Mouse (Mus musculus) heart, embryonic 14.5 days (tissue): ENCODE results near the gene Gm5129. TPM values are rescaled to one million over a fixed set of nuclear protein-coding genes. Genes with fewer than 3 reads are reported as not detected.
A peak's percentile ranks its signal among the peaks of the same experiment; 100 is the strongest.

Experiments used
- ATAC-seq: fragments of 200-750 bp; cut with Nextera tagmentation; 2 replicates; pipeline ENCODE4 v1.8.0; 2017; ENCODE audit warnings: low read depth, moderate TSS enrichment; ENCODE audit not compliant: insufficient number of reproducible peaks, insufficient read depth, low FRiP score
- H3K27ac ChIP-seq, 2 experiments: fragments of 200-500 bp in 1 of 2; fragments of 300-500 bp in 1 of 2; sonication (generic) in 1 of 2; replicated peaks in 1 of 2; 2 replicates each; pipeline ENCODE4 v1.5.1; 2012 to 2014; ENCODE audit warnings: low read depth in 2 of 2, low read length in 2 of 2, control low read depth in 1 of 2, mild to moderate bottlenecking in 1 of 2, mixed read lengths in 1 of 2; ENCODE audit not compliant: control insufficient read depth in 1 of 2, insufficient read depth in 1 of 2
- H3K27me3 ChIP-seq: fragments of 300-500 bp; sonication (generic); 2 replicates; pipeline ENCODE4 v1.6.1; 2014; ENCODE audit warnings: mild to moderate bottlenecking, low read length, control low read depth; ENCODE audit not compliant: control insufficient read depth, insufficient read depth
- H3K36me3 ChIP-seq: fragments of 300-500 bp; sonication (generic); 2 replicates; pipeline ENCODE4 v1.6.1; 2014; ENCODE audit warnings: mild to moderate bottlenecking, control low read depth, low read length, mixed read lengths; ENCODE audit not compliant: control insufficient read depth, insufficient read depth
- H3K4me1 ChIP-seq, 2 experiments: fragments of 200-500 bp in 1 of 2; fragments of 300-500 bp in 1 of 2; sonication (generic) in 1 of 2; 2 replicates each; pipeline ENCODE4 v1.6.1; 2012 to 2014; ENCODE audit warnings: low read length in 2 of 2, control low read depth in 1 of 2, mixed read lengths in 1 of 2; ENCODE audit not compliant: control insufficient read depth in 2 of 2, insufficient read depth in 2 of 2
- H3K4me2 ChIP-seq: fragments of 300-500 bp; sonication (generic); 2 replicates; pipeline ENCODE4 v1.6.1; 2014; ENCODE audit warnings: mild to moderate bottlenecking, low read length
- H3K4me3 ChIP-seq, 2 experiments: fragments of 200-500 bp in 1 of 2; fragments of 300-500 bp in 1 of 2; sonication (generic) in 1 of 2; 2 replicates each; pipeline ENCODE4 v1.5.1; 2012 to 2014; ENCODE audit warnings: low read length in 2 of 2, mild to moderate bottlenecking in 2 of 2, control low read depth in 1 of 2, low read depth in 1 of 2, moderate library complexity in 1 of 2; ENCODE audit not compliant: control insufficient read depth in 1 of 2, insufficient read depth in 1 of 2
- H3K9ac ChIP-seq: fragments of 300-500 bp; sonication (generic); 2 replicates; pipeline ENCODE4 v1.6.1; 2014; ENCODE audit warnings: mild to moderate bottlenecking, low read length
- H3K9me3 ChIP-seq: fragments of 300-500 bp; sonication (generic); 2 replicates; pipeline ENCODE4 v1.6.1; 2016; ENCODE audit warnings: low read length, control low read depth; ENCODE audit not compliant: control insufficient read depth
- WGBS: fragments of 180-500 bp; shearing (Covaris S2); extraction: QIAGEN DNeasy Blood & Tissue Kit; methylation state at CpG from one replicate; pipeline ENCODE4 v1.1.7; 2014; 5-methylcytosine and 5-hydroxymethylcytosine counted together
- polyA plus RNA-seq: library from polyadenylated mRNA; unstranded; fragments of >200 nt; fragmentation: Nextera tagmentation; extraction: Ambion mirVana; gene quantifications from 2 replicates; pipeline ENCODE4 v1.2.1, GENCODE M21; 2014

The Gm5129 gene
- polyA plus RNA-seq, 1 experiment from 2014 or later = not detected

DNA sequence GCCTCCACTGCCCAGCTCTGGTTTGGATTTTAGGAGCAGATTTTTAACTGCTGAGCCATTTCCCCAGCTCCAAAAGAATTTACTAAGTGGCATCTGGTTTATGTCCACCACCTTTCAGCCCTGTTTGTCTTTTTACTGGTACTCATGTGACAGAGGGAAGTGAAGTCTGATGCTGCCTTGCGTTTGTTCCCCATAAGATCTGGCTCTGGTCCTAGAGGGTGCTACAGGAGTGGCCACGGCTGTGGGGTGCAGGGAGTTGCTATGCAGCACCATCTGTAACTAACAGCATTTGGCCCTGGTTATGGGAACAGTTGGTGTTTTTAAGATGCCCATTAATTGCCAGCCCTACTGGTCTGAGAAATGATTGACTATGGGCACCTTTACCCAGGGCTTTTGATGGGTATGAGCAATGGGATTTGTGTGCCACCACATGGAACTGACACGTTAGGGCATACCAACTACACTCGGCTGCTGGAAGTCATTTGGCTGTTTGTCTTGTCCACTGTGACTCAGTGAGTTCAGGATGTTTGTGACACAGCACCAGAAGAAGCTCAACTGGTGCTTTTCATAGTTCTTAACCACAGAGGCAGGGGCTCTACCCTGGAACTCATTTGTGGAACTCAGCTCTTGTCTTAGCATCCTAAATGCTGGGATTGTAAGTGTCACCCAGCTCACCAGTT is 37.1 kb upstream of the Gm5129 start:
- H3K9ac ChIP-seq = no peak overlapping the region
- H3K27me3 ChIP-seq = no peaks in the 10 kb centered on the region
- H3K36me3 ChIP-seq = peaks cover 28% of the 10 kb centered on the region
- no peak for ATAC-seq
- H3K27ac ChIP-seq = peak overlapping the region; percentile 58 to 75
- 42% methylated on average over 4 of the region's 4 CpGs for WGBS
- H3K4me2 ChIP-seq = peak overlapping the region; percentile 6; the same call in 1 of the 2 replicates
- no peak overlapping the region for H3K4me3 ChIP-seq
- H3K4me1 ChIP-seq = peaks cover 19 to 44% of the 10 kb centered on the region in 2 experiments
- H3K9me3 ChIP-seq = no peaks in the 10 kb centered on the region

DNA sequence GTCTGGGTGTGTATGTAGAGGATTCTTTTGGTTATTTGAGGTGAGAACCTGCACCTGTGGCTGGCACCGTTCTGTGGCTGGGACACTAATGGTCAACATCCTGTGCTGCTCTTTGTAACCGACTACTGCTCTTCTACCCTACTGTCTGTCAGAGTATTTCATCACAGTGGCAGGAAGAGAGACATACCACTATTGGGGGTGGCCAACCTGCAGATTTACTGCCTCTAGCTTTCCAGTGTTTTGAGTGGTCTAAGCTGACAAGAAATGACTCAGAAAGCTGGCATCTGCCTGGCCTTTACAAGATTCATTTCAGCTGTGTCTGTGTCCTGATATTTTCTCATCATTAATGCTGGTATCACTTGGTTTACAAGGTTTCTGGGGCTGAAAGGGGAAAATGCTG is 36.3 kb upstream of the Gm5129 start:
- peak; percentile 32; the same call in 1 of the 2 replicates for ATAC-seq
- Histone ChIP-seq H3K27ac (peak overlapping the region; percentile 58 to 75), H3K4me3 (no peak overlapping the region), H3K4me2 (peak overlapping the region; percentile 6), H3K27me3 (no peaks in the 10 kb centered on the region), H3K4me1 (peaks cover 19 to 43% of the 10 kb centered on the region in 2 experiments), H3K9ac (no peak overlapping the region), H3K9me3 (no peaks in the 10 kb centered on the region), H3K36me3 (peaks cover 32% of the 10 kb centered on the region)
- WGBS = 34% methylated on average over 2 of the region's 2 CpGs

DNA sequence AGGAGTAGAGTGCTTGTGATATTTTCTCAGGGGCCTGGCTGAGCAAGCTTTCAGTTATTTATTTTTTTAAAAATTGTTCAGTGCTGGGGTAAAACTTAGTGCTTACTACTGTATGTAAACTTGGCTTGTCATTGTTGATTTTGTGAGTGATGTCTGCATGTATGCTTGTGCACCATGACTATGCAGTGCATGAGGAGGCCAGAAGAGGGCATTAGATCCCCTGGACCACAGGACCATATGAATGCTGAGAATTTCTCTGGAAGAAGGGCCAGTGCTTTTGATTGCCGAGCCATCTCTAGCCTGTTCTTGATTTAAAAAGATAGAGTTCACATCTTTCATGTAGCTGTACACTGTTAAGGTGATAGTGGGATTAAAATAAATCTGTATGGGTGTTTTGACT is 35.2 kb upstream of the Gm5129 start:
- H3K4me1 ChIP-seq = peaks cover 17 to 43% of the 10 kb centered on the region in 2 experiments
- 76% methylated on average over 1 of the region's 1 CpGs for WGBS
- H3K27me3 ChIP-seq = no peaks in the 10 kb centered on the region
- H3K9ac ChIP-seq = no peak overlapping the region
- ATAC-seq = no peak
- H3K4me2 ChIP-seq = no peak overlapping the region
- peaks cover 37% of the 10 kb centered on the region for H3K36me3 ChIP-seq
- no peak overlapping the region for H3K27ac ChIP-seq
- no peak overlapping the region for H3K4me3 ChIP-seq
- H3K9me3 ChIP-seq = no peaks in the 10 kb centered on the region

DNA sequence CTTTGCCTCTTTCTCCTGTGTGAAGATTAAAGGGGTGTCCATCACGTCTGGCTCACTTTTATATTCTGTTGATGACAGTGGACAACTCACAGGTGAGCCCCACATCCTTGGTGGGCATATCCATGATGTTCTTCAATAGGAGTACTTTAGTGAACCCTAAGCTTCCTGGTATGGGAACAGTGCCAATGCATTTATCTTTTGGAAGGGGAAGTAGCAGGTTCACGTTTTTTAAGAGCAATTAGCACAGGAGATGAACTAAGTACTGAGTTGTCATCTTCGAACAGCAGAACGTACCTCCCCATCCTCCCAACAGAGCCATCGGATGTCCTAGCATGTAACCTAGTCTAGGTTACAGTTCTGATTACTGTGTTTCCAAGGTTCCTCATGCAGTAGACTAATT is 23.6 kb upstream of the Gm5129 start:
- no peak overlapping the region for H3K4me2 ChIP-seq
- no peak overlapping the region for H3K9ac ChIP-seq
- WGBS = 77% methylated on average over 5 of the region's 5 CpGs
- H3K4me1 ChIP-seq = 0 out of 4 replicates have a peak, but pooled peaks cover 0 to 4% of the 10 kb centered on the region in 2 experiments
- ATAC-seq = no peak
- H3K27ac ChIP-seq = no peak overlapping the region
- H3K4me3 ChIP-seq = no peak overlapping the region
- no peaks in the 10 kb centered on the region for H3K27me3 ChIP-seq
- H3K36me3 ChIP-seq = peaks cover 84% of the 10 kb centered on the region
- H3K9me3 ChIP-seq = no peaks in the 10 kb centered on the region

DNA sequence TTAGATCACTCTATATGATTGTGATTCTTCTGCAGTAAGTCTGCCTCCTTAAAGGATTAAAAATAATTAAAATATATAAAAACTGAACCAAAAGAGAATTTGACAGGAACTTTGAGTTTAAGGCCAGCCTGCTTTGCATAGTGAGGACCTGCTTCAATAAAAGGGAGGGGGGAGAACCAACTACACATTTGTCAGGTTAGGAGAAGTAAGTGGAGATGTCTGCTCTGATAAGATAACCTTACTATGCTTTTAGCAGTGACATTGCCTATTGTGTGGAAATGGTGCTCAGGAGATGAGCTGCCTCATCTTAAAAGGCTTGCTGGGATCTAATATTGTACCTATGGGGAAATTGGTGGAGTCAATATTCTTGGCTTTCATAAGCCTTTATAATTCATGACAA is 17.2 kb upstream of the Gm5129 start:
- Histone ChIP-seq H3K4me1 (0 out of 4 replicates have a peak, but pooled peaks cover 0 to 5% of the 10 kb centered on the region in 2 experiments), H3K27me3 (no peaks in the 10 kb centered on the region), H3K9me3 (no peaks in the 10 kb centered on the region), H3K27ac (no peak overlapping the region), H3K4me3 (no peak overlapping the region), H3K36me3 (peaks cover 89% of the 10 kb centered on the region), H3K9ac (no peak overlapping the region), H3K4me2 (no peak overlapping the region)
- no peak for ATAC-seq

DNA sequence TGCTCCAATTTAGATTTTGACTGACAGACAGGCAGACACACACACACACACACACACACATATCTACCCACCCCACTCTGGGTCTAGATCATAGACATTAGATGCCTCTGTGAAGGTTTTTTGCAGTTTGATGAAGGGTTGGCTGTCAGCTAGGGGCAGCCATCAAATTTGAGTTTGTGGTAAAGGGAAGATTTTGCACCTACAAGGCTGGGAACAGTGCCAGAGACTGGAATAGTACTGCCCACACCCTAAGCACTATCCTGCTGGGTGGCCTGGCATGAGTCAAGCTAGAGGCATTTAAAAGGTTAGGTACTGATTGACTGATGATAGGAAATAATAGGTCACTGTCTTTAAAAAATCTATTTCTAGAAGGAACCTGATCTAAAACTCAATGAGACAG is 15.6 kb upstream of the Gm5129 start:
- H3K9me3 ChIP-seq = no peaks in the 10 kb centered on the region
- H3K27me3 ChIP-seq = no peaks in the 10 kb centered on the region
- no peak overlapping the region for H3K27ac ChIP-seq
- no peak overlapping the region for H3K9ac ChIP-seq
- no peak for ATAC-seq
- no peak overlapping the region for H3K4me3 ChIP-seq
- H3K36me3 ChIP-seq = peaks cover 73% of the 10 kb centered on the region
- H3K4me1 ChIP-seq = 0 out of 4 replicates have a peak, but pooled peaks cover 0 to 5% of the 10 kb centered on the region in 2 experiments
- no peak overlapping the region for H3K4me2 ChIP-seq

DNA sequence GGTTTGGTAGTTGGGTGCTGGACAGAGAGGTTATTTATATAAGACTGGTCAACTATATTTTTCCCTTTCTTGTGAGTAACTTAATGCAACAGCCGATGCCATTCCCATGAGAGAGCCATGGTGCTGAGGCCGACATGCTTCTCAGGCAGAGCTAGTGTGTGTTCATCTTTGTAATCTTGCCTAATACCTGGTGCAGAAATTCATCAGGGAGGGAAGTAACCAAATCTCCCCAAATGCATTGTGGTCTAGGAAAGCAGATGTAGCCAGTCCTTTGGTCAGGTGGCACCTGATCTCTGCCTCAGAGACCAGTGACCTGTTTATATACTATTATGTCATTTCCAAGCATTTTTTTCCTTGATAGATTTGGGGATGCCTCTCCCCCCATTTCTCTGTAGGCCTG is 11.9 kb upstream of the Gm5129 start:
- no peak overlapping the region for H3K4me3 ChIP-seq
- H3K9me3 ChIP-seq = no peaks in the 10 kb centered on the region
- ATAC-seq = no peak
- no peak overlapping the region for H3K27ac ChIP-seq
- H3K36me3 ChIP-seq = peaks cover 41% of the 10 kb centered on the region
- H3K4me1 ChIP-seq = 0 out of 4 replicates have a peak, but pooled peaks cover 0 to 5% of the 10 kb centered on the region in 2 experiments
- no peak overlapping the region for H3K9ac ChIP-seq
- no peaks in the 10 kb centered on the region for H3K27me3 ChIP-seq
- no peak overlapping the region for H3K4me2 ChIP-seq
- WGBS = 95% methylated on average over 2 of the region's 2 CpGs

DNA sequence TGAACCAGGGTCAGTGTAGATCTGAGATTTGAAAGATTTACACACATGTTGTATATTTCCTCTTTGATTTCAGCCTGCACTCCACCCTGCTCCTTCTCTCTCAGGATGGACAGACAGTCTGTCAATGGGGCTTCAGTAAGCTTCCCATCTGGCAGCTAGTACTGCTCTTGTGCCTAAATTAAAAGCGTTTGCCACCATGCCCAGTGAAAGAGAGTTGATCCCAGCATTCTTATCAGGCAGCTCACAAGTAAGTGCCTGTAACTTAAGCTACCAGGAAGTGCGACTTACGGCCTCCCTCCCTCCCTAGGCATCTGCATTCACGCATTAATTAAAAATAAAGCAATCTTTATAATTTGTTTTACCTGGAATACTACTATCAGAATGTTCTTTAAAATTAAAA is 5.4 kb upstream of the Gm5129 start:
- no peak for ATAC-seq
- 37% methylated on average over 4 of the region's 4 CpGs for WGBS
- peak overlapping the region; percentile 21; the same call in 1 of the 2 replicates for H3K9ac ChIP-seq

More for the DNA sequence above, 5.4 kb upstream of the Gm5129 start:
- no peak overlapping the region for H3K4me2 ChIP-seq
- peaks cover 4 to 30% of the 10 kb centered on the region in 2 experiments for H3K4me1 ChIP-seq
- 0 out of 2 replicates have a peak, but pooled peaks cover 9% of the 10 kb centered on the region for H3K36me3 ChIP-seq
- H3K27me3 ChIP-seq = no peaks in the 10 kb centered on the region
- no peak overlapping the region for H3K4me3 ChIP-seq
- no peaks in the 10 kb centered on the region for H3K9me3 ChIP-seq
- H3K27ac ChIP-seq = peak overlapping the region in 1 of 2 experiments; percentile 37; a peak in 1 of 4 replicates
